Mouse (Mus musculus) CH12.LX (cell line): Measurements from ENCODE around the gene E130208F15Rik. TPM values are rescaled to one million over a fixed set of nuclear protein-coding genes. Genes with fewer than 3 reads are reported as not detected.

ENCODE experiments used
- DNase-seq: peaks from one replicate; pipeline ENCODE4 v3.0.0-alpha.2; 2013; ENCODE audit errors: extremely low read depth
- H3K27ac ChIP-seq: 2 replicates; pipeline ENCODE4 v1.5.1; 2012; ENCODE audit warnings: low read depth, mild to moderate bottlenecking, control low read depth, moderate library complexity; ENCODE audit not compliant: insufficient read depth
- H3K27me3 ChIP-seq: replicated peaks from 2 replicates; pipeline ENCODE3; 2012; ENCODE audit warnings: inconsistent platforms
- H3K36me3 ChIP-seq, 2 experiments: replicated peaks in 1 of 2; 2 replicates each; pipeline versions ENCODE3 to v1.6.1; 2012; ENCODE audit warnings: inconsistent platforms in 1 of 2, low read length in 1 of 2, mild to moderate bottlenecking in 1 of 2, mixed read lengths in 1 of 2, moderate library complexity in 1 of 2; ENCODE audit not compliant: control insufficient read depth in 1 of 2, insufficient read depth in 1 of 2
- H3K4me1 ChIP-seq, 2 experiments: 2 replicates each; pipeline ENCODE4 v1.6.1; 2012; ENCODE audit warnings: inconsistent platforms in 1 of 2, moderate library complexity in 1 of 2; ENCODE audit not compliant: insufficient read depth in 2 of 2, control insufficient read depth in 1 of 2
- H3K4me2 ChIP-seq: 2 replicates; pipeline ENCODE4 v1.6.1; 2012; ENCODE audit warnings: low read depth, mild to moderate bottlenecking, control low read depth; ENCODE audit not compliant: poor library complexity, insufficient read depth, severe bottlenecking
- H3K4me3 ChIP-seq, 3 experiments: fragments of 150-350 bp in 1 of 3; sonication (generic) in 1 of 3; replicated peaks in 1 of 3; 2 replicates each; pipeline versions ENCODE3 to v1.5.1; 2011 to 2012; ENCODE audit warnings: low read depth in 2 of 3, low read length in 2 of 3, mild to moderate bottlenecking in 2 of 3, moderate library complexity in 2 of 3, control low read depth in 1 of 3, improper control_type of control experiment in 1 of 3, inconsistent platforms in 1 of 3, mixed read lengths in 1 of 3; ENCODE audit not compliant: poor library complexity in 1 of 3
- H3K79me2 ChIP-seq: replicated peaks from 2 replicates; pipeline ENCODE4 v1.6.1; 2012; ENCODE audit warnings: mild to moderate bottlenecking, moderate library complexity; ENCODE audit not compliant: control insufficient read depth, poor library complexity, insufficient read depth, severe bottlenecking; ENCODE audit errors: extremely low read depth
- H3K9ac ChIP-seq: 2 replicates; pipeline ENCODE4 v1.6.1; 2012; ENCODE audit warnings: low read depth, mild to moderate bottlenecking, control low read depth, moderate library complexity; ENCODE audit not compliant: insufficient read depth
- H3K9me3 ChIP-seq: replicated peaks from 2 replicates; pipeline ENCODE3; 2012; ENCODE audit warnings: low read length, inconsistent platforms, mixed read lengths
- ELF1 ChIP-seq: IDR thresholded peaks from 2 replicates; pipeline ENCODE4 v1.6.1; 2014; ENCODE audit warnings: low read depth, mild to moderate bottlenecking, inconsistent platforms, low read length, improper control_type of control experiment
- JUND ChIP-seq: conservative IDR thresholded peaks from 2 replicates; pipeline ENCODE4 v1.6.1; 2011; ENCODE audit warnings: low read depth, low read length, improper control_type of control experiment
- MAX ChIP-seq: IDR thresholded peaks from 2 replicates; pipeline ENCODE4 v1.6.1; 2011; ENCODE audit warnings: low read length, improper control_type of control experiment
- NRF1 ChIP-seq: IDR thresholded peaks from 2 replicates; pipeline ENCODE4 v1.6.1; 2014; ENCODE audit warnings: low read depth, mild to moderate bottlenecking, inconsistent platforms, low read length, improper control_type of control experiment, moderate library complexity
- RAD21 ChIP-seq: IDR thresholded peaks from 2 replicates; pipeline ENCODE4 v1.6.1; 2011; ENCODE audit warnings: low read depth, mild to moderate bottlenecking, low read length, improper control_type of control experiment, moderate library complexity
- SMC3 ChIP-seq: IDR thresholded peaks from 2 replicates; pipeline ENCODE4 v1.6.1; 2011; ENCODE audit warnings: low read depth, low read length, improper control_type of control experiment
- ZC3H11A ChIP-seq: IDR thresholded peaks from 2 replicates; pipeline ENCODE4 v1.6.1; 2012; ENCODE audit warnings: low read depth, mild to moderate bottlenecking, inconsistent platforms, low read length, improper control_type of control experiment
- dilution Hi-C: fragments of 300-500 bp; cut with MboI; formaldehyde crosslinking; loops from 2 replicates; pipeline ENCODE4 v1.14.3; 2020; ENCODE audit warnings: low sequenced_read_pairs; ENCODE audit not compliant: extremely low pct_unique_long_range_greater_than_20kb, extremely low pct_ligation_motif_present
- in situ Hi-C: fragments of 300-500 bp; cut with MboI; formaldehyde crosslinking; loops from 3 replicates; pipeline ENCODE4 v1.14.3; 2019; ENCODE audit warnings: low sequenced_read_pairs, low pct_ligation_motif_present, low pct_unique_long_range_greater_than_20kb, mixed read lengths
- polyA plus RNA-seq: library from polyadenylated mRNA; unstranded; fragments of >175 nt; gene quantifications from 2 replicates; pipeline ENCODE4 v1.2.1, GENCODE M21; 2012; ENCODE audit warnings: low read depth; ENCODE audit not compliant: insufficient read length
- total RNA-seq, 2 experiments: library from RNA; depleted of rRNA; stranded (reverse); fragments of 300-350 nt in 1 of 2; fragments of >200 nt in 1 of 2; gene quantifications; 2 replicates each; pipeline ENCODE4 v1.2.3; 2012 to 2014

The E130208F15Rik gene
- total and polyA plus RNA-seq, 3 experiments = 0.70 to 9.7 (median 5.6) TPM

DNA sequence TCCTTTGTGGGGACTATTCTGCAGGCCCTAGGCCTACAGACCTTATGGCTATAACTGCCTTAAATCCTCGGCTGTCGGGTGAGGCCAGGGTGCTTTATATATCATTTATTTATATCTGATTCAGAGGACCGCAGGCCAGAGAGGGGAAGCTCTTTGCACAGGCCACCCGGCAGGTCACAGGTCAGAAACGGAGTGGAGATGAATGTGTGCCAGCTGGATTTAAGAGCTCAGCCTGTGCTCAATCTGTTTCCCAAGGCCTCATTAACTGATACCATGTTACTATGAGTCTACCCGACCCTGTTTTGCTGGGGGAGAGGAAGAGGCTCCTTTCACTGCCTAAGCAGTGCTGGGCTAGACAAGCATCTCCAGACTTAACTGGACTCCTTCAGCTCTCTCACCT lies 47.2 kb upstream of the E130208F15Rik start:
- dilution Hi-C loops = no loop called here
- Histone ChIP-seq H3K4me3 (no peak overlapping the region), H3K4me1 (peaks cover 0 to 29% of the 10 kb centered on the region in 2 experiments; a peak in 2 of 4 replicates), H3K9me3 (no peaks in the 10 kb centered on the region), H3K79me2 (peaks cover 5% of the 10 kb centered on the region; the same call in 1 of the 2 replicates), H3K27me3 (no peaks in the 10 kb centered on the region), H3K9ac (no peak overlapping the region), H3K4me2 (no peak overlapping the region), H3K36me3 (peaks cover 29 to 67% of the 10 kb centered on the region in 2 experiments), H3K27ac (no peak overlapping the region)
- no peak for DNase-seq
- in situ Hi-C loops = no loop called here
- TF ChIP-seq ELF1 = no peak

DNA sequence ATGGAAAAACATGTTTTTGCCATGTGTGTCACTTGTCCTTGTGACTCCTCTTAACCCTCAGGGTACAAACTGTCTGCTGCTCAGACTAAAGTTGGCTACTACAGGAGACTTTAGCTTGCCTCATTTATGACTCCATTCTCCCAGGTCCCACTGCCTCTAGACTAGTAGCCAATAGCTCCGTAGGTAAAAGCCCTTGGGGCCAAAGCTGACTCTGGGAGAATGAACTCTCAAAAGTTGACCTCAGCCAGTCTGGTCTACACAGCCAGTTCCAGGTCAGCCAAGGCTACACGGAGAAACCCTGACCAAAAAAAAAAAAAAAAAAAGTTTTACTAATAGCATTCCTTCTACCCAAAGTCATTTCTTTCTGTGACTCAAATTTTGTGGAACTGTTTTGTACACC lies 42.6 kb upstream of the E130208F15Rik start:
- Histone ChIP-seq H3K27ac (no peak overlapping the region), H3K36me3 (peaks cover 0 to 24% of the 10 kb centered on the region in 2 experiments), H3K9ac (peak overlapping the region; percentile 67; the same call in 1 of the 2 replicates), H3K79me2 (peaks cover 5% of the 10 kb centered on the region; the same call in 1 of the 2 replicates), H3K4me2 (peak overlapping the region; percentile 83), H3K27me3 (no peaks in the 10 kb centered on the region), H3K4me3 (peak overlapping the region in 2 of 3 experiments; percentile 61 to 76), H3K4me1 (peaks cover 5 to 38% of the 10 kb centered on the region in 2 experiments), H3K9me3 (no peaks in the 10 kb centered on the region)
- no peak for DNase-seq
- no peak for TF ChIP-seq ZC3H11A
- TF ChIP-seq RAD21 = no peak
- no peak for TF ChIP-seq JUND
- no peak for TF ChIP-seq MAX
- dilution Hi-C loops = no loop called here
- in situ Hi-C loops = no loop called here

DNA sequence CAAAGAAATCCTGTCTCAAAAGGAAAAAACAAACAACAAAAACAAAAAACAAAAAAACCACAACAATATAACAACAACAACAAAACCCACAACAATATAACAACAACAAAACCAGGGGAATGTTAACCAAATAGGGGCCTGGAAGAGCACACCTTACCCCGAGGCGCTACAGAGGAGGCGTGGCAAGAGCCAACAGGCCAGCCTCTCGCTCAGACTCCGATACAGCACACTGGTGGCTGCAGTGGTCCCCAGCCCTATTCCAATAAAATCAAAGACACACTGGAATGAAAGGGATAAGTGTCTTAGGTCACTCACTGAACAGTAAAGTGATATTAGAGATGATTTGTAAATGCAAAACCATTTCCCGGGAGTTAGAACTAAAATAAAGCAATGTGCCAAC lies 42.0 kb upstream of the E130208F15Rik start:
- H3K36me3 ChIP-seq = peaks cover 0 to 20% of the 10 kb centered on the region in 2 experiments
- peak overlapping the region; percentile 67; the same call in 1 of the 2 replicates for H3K9ac ChIP-seq
- TF ChIP-seq SMC3 (no peak), NRF1 (no peak), MAX (peak; percentile 23; the same call in 1 of the 2 replicates)
- in situ Hi-C loops = no loop called here
- H3K79me2 ChIP-seq = peaks cover 5% of the 10 kb centered on the region; the same call in 1 of the 2 replicates
- H3K4me3 ChIP-seq = peak overlapping the region; percentile 61 to 98 (median 76)
- H3K27ac ChIP-seq = no peak overlapping the region
- H3K27me3 ChIP-seq = no peaks in the 10 kb centered on the region
- DNase-seq = no peak
- H3K9me3 ChIP-seq = no peaks in the 10 kb centered on the region
- H3K4me1 ChIP-seq = peaks cover 5 to 35% of the 10 kb centered on the region in 2 experiments
- dilution Hi-C loops = no loop called here
- peak overlapping the region; percentile 83 for H3K4me2 ChIP-seq
